Mouse (Mus musculus) CH12.LX (cell line): ENCODE measurements around the gene Gm28047. TPM values are rescaled to one million over a fixed set of nuclear protein-coding genes. Genes with fewer than 3 reads are reported as not detected.

Experiments
- DNase-seq: peaks from one replicate; pipeline ENCODE4 v3.0.0-alpha.2; 2013; ENCODE audit errors: extremely low read depth
- H3K27ac ChIP-seq: 2 replicates; pipeline ENCODE4 v1.5.1; 2012; ENCODE audit warnings: low read depth, mild to moderate bottlenecking, control low read depth, moderate library complexity; ENCODE audit not compliant: insufficient read depth
- H3K27me3 ChIP-seq: replicated peaks from 2 replicates; pipeline ENCODE3; 2012; ENCODE audit warnings: inconsistent platforms
- H3K36me3 ChIP-seq, 2 experiments: replicated peaks in 1 of 2; 2 replicates each; pipeline versions ENCODE3 to v1.6.1; 2012; ENCODE audit warnings: inconsistent platforms in 1 of 2, low read length in 1 of 2, mild to moderate bottlenecking in 1 of 2, mixed read lengths in 1 of 2, moderate library complexity in 1 of 2; ENCODE audit not compliant: control insufficient read depth in 1 of 2, insufficient read depth in 1 of 2
- H3K4me1 ChIP-seq, 2 experiments: 2 replicates each; pipeline ENCODE4 v1.6.1; 2012; ENCODE audit warnings: inconsistent platforms in 1 of 2, moderate library complexity in 1 of 2; ENCODE audit not compliant: insufficient read depth in 2 of 2, control insufficient read depth in 1 of 2
- H3K4me2 ChIP-seq: 2 replicates; pipeline ENCODE4 v1.6.1; 2012; ENCODE audit warnings: low read depth, mild to moderate bottlenecking, control low read depth; ENCODE audit not compliant: poor library complexity, insufficient read depth, severe bottlenecking
- H3K4me3 ChIP-seq, 3 experiments: fragments of 150-350 bp in 1 of 3; sonication (generic) in 1 of 3; replicated peaks in 1 of 3; 2 replicates each; pipeline versions ENCODE3 to v1.5.1; 2011 to 2012; ENCODE audit warnings: low read depth in 2 of 3, low read length in 2 of 3, mild to moderate bottlenecking in 2 of 3, moderate library complexity in 2 of 3, control low read depth in 1 of 3, improper control_type of control experiment in 1 of 3, inconsistent platforms in 1 of 3, mixed read lengths in 1 of 3; ENCODE audit not compliant: poor library complexity in 1 of 3
- H3K79me2 ChIP-seq: replicated peaks from 2 replicates; pipeline ENCODE4 v1.6.1; 2012; ENCODE audit warnings: mild to moderate bottlenecking, moderate library complexity; ENCODE audit not compliant: control insufficient read depth, poor library complexity, insufficient read depth, severe bottlenecking; ENCODE audit errors: extremely low read depth
- H3K9ac ChIP-seq: 2 replicates; pipeline ENCODE4 v1.6.1; 2012; ENCODE audit warnings: low read depth, mild to moderate bottlenecking, control low read depth, moderate library complexity; ENCODE audit not compliant: insufficient read depth
- H3K9me3 ChIP-seq: replicated peaks from 2 replicates; pipeline ENCODE3; 2012; ENCODE audit warnings: low read length, inconsistent platforms, mixed read lengths
- CHD1 ChIP-seq: IDR thresholded peaks from 2 replicates; pipeline ENCODE4 v1.6.1; 2012; ENCODE audit warnings: low read depth, low read length, improper control_type of control experiment, inconsistent platforms
- CHD2 ChIP-seq: IDR thresholded peaks from 2 replicates; pipeline ENCODE4 v1.6.1; 2011; ENCODE audit warnings: low read length, improper control_type of control experiment
- CTCF ChIP-seq, 2 experiments: IDR thresholded peaks in 1 of 2; conservative IDR thresholded peaks in 1 of 2; 2 replicates each; pipeline ENCODE4 v1.5.1; 2011 to 2012; ENCODE audit warnings: low read depth in 2 of 2, low read length in 2 of 2, improper control_type of control experiment in 1 of 2, inconsistent platforms in 1 of 2, mild to moderate bottlenecking in 1 of 2, moderate library complexity in 1 of 2
- ELF1 ChIP-seq: IDR thresholded peaks from 2 replicates; pipeline ENCODE4 v1.6.1; 2014; ENCODE audit warnings: low read depth, mild to moderate bottlenecking, inconsistent platforms, low read length, improper control_type of control experiment
- EP300 ChIP-seq: IDR thresholded peaks from 2 replicates; pipeline ENCODE4 v1.6.1; 2011; ENCODE audit warnings: low read length, improper control_type of control experiment
- GABPA ChIP-seq: IDR thresholded peaks from 2 replicates; pipeline ENCODE4 v1.6.1; 2012; ENCODE audit warnings: low read depth, low read length, improper control_type of control experiment, inconsistent platforms; ENCODE audit not compliant: insufficient replicate concordance
- HCFC1 ChIP-seq: IDR thresholded peaks from 2 replicates; pipeline ENCODE4 v1.6.1; 2012; ENCODE audit warnings: low read depth, mild to moderate bottlenecking, inconsistent platforms, low read length, improper control_type of control experiment
- IRF4 ChIP-seq: IDR thresholded peaks from 2 replicates; pipeline ENCODE4 v1.6.1; 2014; ENCODE audit warnings: low read depth, mild to moderate bottlenecking, inconsistent platforms, low read length, improper control_type of control experiment
- MAX ChIP-seq: IDR thresholded peaks from 2 replicates; pipeline ENCODE4 v1.6.1; 2011; ENCODE audit warnings: low read length, improper control_type of control experiment
- NRF1 ChIP-seq: IDR thresholded peaks from 2 replicates; pipeline ENCODE4 v1.6.1; 2014; ENCODE audit warnings: low read depth, mild to moderate bottlenecking, inconsistent platforms, low read length, improper control_type of control experiment, moderate library complexity
- PAX5 ChIP-seq: IDR thresholded peaks from 2 replicates; pipeline ENCODE4 v1.6.1; 2012; ENCODE audit warnings: low read length, inconsistent platforms, mixed read lengths
- POLR2AphosphoS2 ChIP-seq: IDR thresholded peaks from 2 replicates; pipeline ENCODE4 v1.6.1; 2011; ENCODE audit warnings: low read depth, low read length, improper control_type of control experiment
- RAD21 ChIP-seq: IDR thresholded peaks from 2 replicates; pipeline ENCODE4 v1.6.1; 2011; ENCODE audit warnings: low read depth, mild to moderate bottlenecking, low read length, improper control_type of control experiment, moderate library complexity
- SIN3A ChIP-seq: IDR thresholded peaks from 2 replicates; pipeline ENCODE4 v1.6.1; 2012; ENCODE audit warnings: low read length, improper control_type of control experiment, inconsistent platforms
- SMC3 ChIP-seq: IDR thresholded peaks from 2 replicates; pipeline ENCODE4 v1.6.1; 2011; ENCODE audit warnings: low read depth, low read length, improper control_type of control experiment
- UBTF ChIP-seq: IDR thresholded peaks from 2 replicates; pipeline ENCODE4 v1.6.1; 2012; ENCODE audit warnings: low read depth, mild to moderate bottlenecking, inconsistent platforms, low read length, improper control_type of control experiment, moderate library complexity
- USF1 ChIP-seq: IDR thresholded peaks from 2 replicates; pipeline ENCODE4 v1.6.1; 2014; ENCODE audit warnings: low read depth, mild to moderate bottlenecking, inconsistent platforms, low read length, improper control_type of control experiment
- ZNF384 ChIP-seq: IDR thresholded peaks from 2 replicates; pipeline ENCODE4 v1.6.1; 2012; ENCODE audit warnings: low read depth, low read length, improper control_type of control experiment, inconsistent platforms
- dilution Hi-C: fragments of 300-500 bp; cut with MboI; formaldehyde crosslinking; loops from 2 replicates; pipeline ENCODE4 v1.14.3; 2020; ENCODE audit warnings: low sequenced_read_pairs; ENCODE audit not compliant: extremely low pct_unique_long_range_greater_than_20kb, extremely low pct_ligation_motif_present
- in situ Hi-C: fragments of 300-500 bp; cut with MboI; formaldehyde crosslinking; loops from 3 replicates; pipeline ENCODE4 v1.14.3; 2019; ENCODE audit warnings: low sequenced_read_pairs, low pct_ligation_motif_present, low pct_unique_long_range_greater_than_20kb, mixed read lengths
- polyA plus RNA-seq: library from polyadenylated mRNA; unstranded; fragments of >175 nt; gene quantifications from 2 replicates; pipeline ENCODE4 v1.2.1, GENCODE M21; 2012; ENCODE audit warnings: low read depth; ENCODE audit not compliant: insufficient read length
- total RNA-seq, 2 experiments: library from RNA; depleted of rRNA; stranded (reverse); fragments of 300-350 nt in 1 of 2; fragments of >200 nt in 1 of 2; gene quantifications; 2 replicates each; pipeline ENCODE4 v1.2.3; 2012 to 2014

The Gm28047 gene
- total and polyA plus RNA-seq, 3 experiments = not detected

- Histone ChIP-seq H3K27ac (no peak overlapping the region), H3K27me3 (no peaks in the 10 kb centered on the region), H3K9ac (no peak overlapping the region), H3K4me3 (no peak overlapping the region), H3K36me3 (peaks cover 17 to 34% of the 10 kb centered on the region in 2 experiments), H3K79me2 (no peaks in the 10 kb centered on the region), H3K9me3 (no peaks in the 10 kb centered on the region), H3K4me2 (no peak overlapping the region), H3K4me1 (peaks cover 0 to 7% of the 10 kb centered on the region in 2 experiments; a peak in 2 of 4 replicates)
- no peak for TF ChIP-seq HCFC1
- TF ChIP-seq POLR2AphosphoS2 = no peak
- no peak for TF ChIP-seq CTCF (conservative IDR thresholded peaks at IDR 0.05 in 1 of 2, IDR thresholded peaks at IDR 0.05 in 1 of 2; ENCODE audit: low read depth in 2 of 2, low read length in 2 of 2)
- TF ChIP-seq IRF4 = no peak
- TF ChIP-seq EP300 = no peak
- no peak for TF ChIP-seq SMC3
- TF ChIP-seq ZNF384 = no peak
- TF ChIP-seq RAD21 = no peak
- TF ChIP-seq ELF1 = no peak
- no peak for TF ChIP-seq CHD1
- TF ChIP-seq NRF1 = no peak
- TF ChIP-seq UBTF = no peak
- no peak for TF ChIP-seq USF1
- no peak for TF ChIP-seq MAX
- dilution Hi-C loops (no loop called here), in situ Hi-C loops (no loop called here)
- DNase-seq = no peak
Measured at GRCm38 (mm10) chr15:102657926-102658381, 33.1 kb upstream of the Gm28047 start.

DNA sequence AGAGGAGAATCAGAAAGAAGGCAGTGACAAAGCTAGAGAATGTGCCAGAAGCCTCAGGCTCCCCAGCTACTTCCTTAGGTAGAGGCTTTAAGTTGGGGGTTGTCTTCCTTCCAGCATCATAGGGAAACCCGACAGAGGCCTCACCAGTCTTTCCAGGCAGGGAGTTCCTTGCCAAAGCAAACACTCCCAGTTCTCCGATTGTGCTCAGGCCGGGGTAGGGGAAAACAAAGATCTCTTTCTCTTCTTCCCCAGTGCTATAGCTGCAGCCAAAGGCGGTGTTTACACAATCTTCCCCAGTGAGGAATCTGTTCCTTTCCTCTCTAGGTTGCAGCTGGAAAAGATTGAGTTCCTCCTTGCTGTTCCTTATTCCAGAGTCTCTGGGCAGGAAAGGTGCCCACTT, 31.8 kb upstream of the Gm28047 start:
- TF ChIP-seq RAD21 = no peak
- no peak for TF ChIP-seq IRF4
- no peak for TF ChIP-seq GABPA
- no peak for TF ChIP-seq SIN3A
- no peak for TF ChIP-seq PAX5
- no peak for TF ChIP-seq CHD2
- no peak for TF ChIP-seq NRF1
- TF ChIP-seq POLR2AphosphoS2 = no peak
- TF ChIP-seq, all 38 proteins: peak for 0
- Histone ChIP-seq H3K9ac (no peak overlapping the region), H3K27me3 (no peaks in the 10 kb centered on the region), H3K9me3 (no peaks in the 10 kb centered on the region), H3K4me2 (no peak overlapping the region), H3K4me3 (no peak overlapping the region), H3K4me1 (peaks cover 0 to 9% of the 10 kb centered on the region in 2 experiments; a peak in 2 of 4 replicates), H3K36me3 (peaks cover 9 to 23% of the 10 kb centered on the region in 2 experiments), H3K27ac (no peak overlapping the region), H3K79me2 (no peaks in the 10 kb centered on the region)
- DNase-seq = no peak
- dilution Hi-C loops (no loop called here), in situ Hi-C loops (no loop called here)
